Mouse (Mus musculus): Measurements from ENCODE around the gene Lilra5.
"Not testable (repeated sequence)": the region's sequence is repeated elsewhere in the genome, so short reads cannot be mapped to it uniquely, and the experiment has no call there.

Lilra5 gene

GRCm38 (mm10) chr7:4237454-4237853 lies at the start of gene Lilra5:
TSS of gene Lilra5 (plus strand) at chr7:4237754.
- no peak for DNase-seq

DNA sequence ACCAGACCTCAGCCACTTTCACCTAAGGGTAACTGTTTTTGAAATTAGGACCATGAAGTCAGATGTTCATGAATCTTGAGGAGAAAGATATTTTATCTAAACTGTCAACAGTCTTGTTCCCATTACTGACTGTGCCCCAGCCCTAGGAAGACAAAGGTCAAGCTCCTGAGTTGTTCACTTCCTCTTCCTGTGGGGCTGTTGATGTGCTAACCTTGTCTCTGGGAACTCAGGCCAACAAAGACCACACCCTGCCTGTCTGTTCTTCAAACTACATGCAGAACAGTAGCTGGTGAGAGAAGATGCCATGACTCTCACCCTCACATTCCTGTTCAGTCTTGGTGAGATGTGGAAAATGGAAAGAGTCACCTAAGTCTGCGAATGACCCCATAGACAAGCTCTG lies 30.4 kb upstream of the Lilra5 start:
- DNase-seq, result no peak

GRCm38 (mm10) chr7:4208626-4209025 lies 28.9 kb upstream of the Lilra5 start:
- no peak for DNase-seq

- not testable (repeated sequence) for DNase-seq
Observed at GRCm38 (mm10) chr7:4213436-4213835, 24.1 kb upstream of the Lilra5 start.

GRCm38 (mm10) chr7:4215396-4215795 lies 22.2 kb upstream of the Lilra5 start:
- no peak for DNase-seq

DNA sequence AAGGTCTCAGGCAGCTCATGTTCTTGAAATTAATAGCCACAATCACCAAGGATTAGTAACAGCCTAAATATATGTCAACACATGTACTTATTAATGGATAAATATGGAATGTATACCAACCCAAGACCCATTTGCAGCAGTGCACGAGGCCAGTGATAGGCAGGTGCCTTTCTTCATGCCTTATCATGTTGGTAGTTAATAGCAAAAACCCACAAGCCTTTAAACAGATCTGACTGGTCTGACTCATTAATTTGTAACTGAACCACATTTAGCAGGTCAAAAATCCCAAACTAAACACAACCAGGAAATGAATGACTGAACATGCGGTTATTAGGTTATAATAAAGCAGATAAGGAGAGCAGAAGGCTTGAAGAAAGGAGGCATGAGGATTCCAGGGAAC lies 21.7 kb upstream of the Lilra5 start:
- no peak for DNase-seq

DNA sequence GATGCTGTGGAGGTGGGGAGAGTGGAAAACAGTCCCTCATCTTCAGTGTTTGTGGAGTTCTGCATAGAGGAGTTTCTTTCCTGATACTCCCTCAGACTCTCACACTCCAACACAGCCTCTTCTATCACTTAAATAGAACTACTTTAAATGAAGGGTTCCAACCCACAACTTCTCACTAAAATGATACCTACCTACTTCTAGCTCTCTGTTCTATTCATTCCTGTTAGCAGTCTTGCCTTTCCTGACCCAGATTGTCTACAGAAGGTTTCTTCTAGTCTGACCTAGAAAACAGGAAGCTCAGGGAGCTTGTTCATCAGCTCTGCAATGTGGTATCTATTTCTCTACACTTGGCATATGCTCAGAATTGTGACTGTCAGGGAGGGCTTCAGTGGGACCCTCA lies 2.0 kb upstream of the Lilra5 start:
- DNase-seq, result no peak

DNA sequence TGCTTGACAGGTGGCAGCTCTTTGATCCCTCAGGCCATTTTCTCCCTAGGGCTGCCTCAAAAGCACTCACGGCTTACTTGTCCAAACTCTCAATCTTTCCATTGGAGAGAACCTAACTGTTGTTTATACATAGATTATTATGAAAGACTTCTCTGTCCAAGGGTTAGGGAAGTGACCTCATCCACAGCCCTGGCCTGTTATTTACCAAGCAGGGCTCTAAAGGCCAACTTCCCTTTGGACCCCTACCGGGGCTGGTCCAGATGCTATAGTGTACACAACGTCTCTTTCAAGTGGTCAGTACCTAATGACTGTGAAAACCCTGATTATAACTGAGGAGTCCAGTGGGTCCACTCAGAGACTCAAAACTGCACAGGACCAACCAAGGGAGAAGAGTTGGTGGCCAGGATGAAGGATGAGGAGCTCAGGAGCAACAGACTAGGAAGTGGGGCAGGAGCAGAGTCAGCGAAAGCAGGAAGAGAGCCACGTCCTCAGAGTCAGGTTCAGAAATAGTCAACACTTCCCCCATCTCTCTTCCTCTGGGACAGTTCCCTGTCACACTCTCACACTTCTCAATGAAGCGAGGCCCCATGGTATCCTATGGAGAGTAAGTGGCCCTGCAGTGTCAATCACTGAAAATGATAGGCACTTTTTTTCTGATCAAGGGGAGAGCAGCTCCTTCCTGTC lies 1.6 kb downstream of the Lilra5 start:
- DNase-seq, result no peak

- not testable (repeated sequence) for DNase-seq
Observed at GRCm38 (mm10) chr7:4251211-4251610, 13.7 kb downstream of the Lilra5 start.

- not testable (repeated sequence) for DNase-seq
Observed at GRCm38 (mm10) chr7:4256060-4256459, 18.5 kb downstream of the Lilra5 start.

DNA sequence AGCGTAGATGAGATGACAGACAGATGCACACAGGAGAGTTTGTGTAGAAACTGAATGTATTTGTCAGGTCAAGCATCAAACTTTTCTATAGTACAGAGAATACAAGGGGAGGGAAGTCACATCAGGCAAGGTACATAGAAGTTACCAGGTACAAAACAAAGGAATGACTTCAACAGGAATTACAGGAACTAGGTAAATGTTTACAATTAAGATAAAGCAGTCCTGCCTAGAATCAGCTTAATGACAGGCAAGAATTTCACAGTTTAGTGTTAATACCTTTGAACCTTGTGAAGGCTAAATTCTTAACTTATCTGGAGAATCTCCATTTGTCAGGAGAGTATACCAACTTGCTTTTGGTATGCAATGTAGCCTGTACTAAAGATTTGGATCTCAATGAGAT lies 23.0 kb downstream of the Lilra5 start:
- not testable (repeated sequence) for DNase-seq

DNA sequence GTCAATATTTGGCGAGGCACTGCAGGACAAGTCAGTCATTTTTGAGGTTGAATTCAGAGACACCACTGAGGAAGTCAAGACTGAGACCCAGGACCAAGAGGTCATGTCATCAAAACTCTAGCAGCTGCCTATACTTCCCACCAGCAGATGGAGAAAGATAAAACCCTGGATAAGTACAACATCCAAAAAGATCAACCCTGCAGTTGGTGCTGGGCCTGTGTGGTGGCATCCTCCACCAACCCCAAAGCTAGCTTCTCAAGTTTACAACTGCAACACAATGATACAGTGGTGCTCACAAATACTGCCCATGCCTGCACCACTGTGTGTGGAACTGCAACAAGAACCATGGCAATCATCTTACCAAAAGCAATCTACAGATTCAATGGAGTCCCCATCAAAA lies 34.6 kb downstream of the Lilra5 start:
- DNase-seq, result not testable (repeated sequence)

DNA sequence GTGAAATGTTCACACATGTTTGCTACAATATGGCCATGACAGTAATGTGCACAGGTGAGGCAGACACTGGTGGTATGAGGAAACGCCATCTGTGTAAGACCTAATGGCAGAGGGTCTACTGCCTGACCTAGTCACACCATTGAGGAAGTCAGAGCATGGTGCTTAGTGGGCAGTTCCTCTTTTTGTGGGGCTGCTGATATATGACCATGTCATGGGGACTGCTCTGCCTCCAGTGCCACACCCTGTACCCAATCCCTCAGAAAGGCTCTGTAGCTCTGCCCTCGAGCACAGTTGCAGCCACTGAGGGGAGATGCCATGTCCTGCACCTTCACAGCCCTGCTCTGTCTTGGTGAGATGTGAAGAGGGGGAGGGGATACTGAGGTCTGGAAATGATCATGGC lies 36.3 kb downstream of the Lilra5 start:
- not testable (repeated sequence) for DNase-seq

- not testable (repeated sequence) for DNase-seq
Observed at GRCm38 (mm10) chr7:4275500-4275899, 37.9 kb downstream of the Lilra5 start.

DNA sequence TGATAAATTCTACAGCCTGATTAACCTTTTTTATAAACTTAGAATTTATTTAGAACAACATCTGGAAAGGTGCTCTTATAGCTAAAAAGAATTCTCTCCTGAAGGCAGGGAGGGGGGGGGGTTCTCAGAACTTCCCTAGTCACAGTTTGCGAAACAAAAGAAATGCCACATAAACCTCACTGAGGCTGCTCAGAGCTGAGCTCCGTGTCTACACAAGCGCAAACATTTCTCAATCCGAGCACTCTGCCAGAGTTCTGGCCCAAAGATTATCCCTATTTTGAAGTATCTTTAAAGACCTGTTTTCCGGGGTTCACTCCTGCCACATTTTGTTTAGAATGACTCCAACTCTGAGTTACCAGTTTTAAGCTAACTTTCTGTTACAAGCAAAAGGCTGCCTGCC lies 55.1 kb downstream of the Lilra5 start:
- DNase-seq, result no peak
